Comparison of ENCODE assay signal across 23 mouse cellular contexts in the genomic region with DNA sequence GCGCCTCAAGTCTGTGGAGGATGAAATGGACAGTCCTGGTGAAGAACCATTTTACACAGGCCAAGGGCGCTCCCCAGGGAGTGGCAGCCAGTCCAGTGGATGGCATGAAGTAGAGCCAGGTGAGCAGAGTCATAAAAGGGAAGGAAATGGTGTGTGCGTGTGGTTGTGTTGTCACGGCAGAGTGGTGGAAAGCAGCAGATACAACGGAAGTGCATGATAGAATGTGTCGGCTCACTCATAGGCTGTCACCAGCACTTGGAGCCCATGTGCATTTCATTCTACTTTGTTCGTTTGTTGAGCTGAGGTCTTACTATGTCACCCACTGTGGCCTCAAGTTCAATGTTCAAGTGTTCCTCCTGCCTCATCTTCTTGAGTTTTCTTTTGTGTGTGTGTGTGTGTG.
DNase-seq lines count a peak whose midpoint lies in the region; ATAC-seq and TF ChIP-seq lines count a peak whose summit lies in the region.
"Had no signal": no experiment of that assay in that cellular context is flagged by ENCODE, and none has a peak within 500 bp of the region (broad histone marks: within the 10 kb centered on the region; RNA-seq: fewer than 3 reads in every experiment).

No protein-coding gene starts in this region.

- whole genome bisulfite sequencing in liver, embryonic 12.5 days (ENCODE audit: insufficient replicate concordance): 60% methylated on average over 7 of the region's 7 CpGs

- no peaks in the 10 kb centered on the region for H3K27me3 ChIP-seq in liver, embryonic 12.5 days (replicated peaks)
- H3K27me3 ChIP-seq: embryonic facial prominence, embryonic 13.5 days; forebrain, embryonic 15.5 days; intestine, embryonic 15.5 days; kidney, embryonic 15.5 days; limb, embryonic 12.5 days; liver, embryonic 13.5 days; midbrain, embryonic 12.5 days; neural tube, embryonic 13.5 days had no signal

- no peak for TF ChIP-seq CTCF in layer of hippocampus, adult 2 months (conservative IDR thresholded peaks at IDR 0.05)

- no peak overlapping the region for H3K27ac ChIP-seq in liver, embryonic 12.5 days
- no peak overlapping the region for H3K27ac ChIP-seq in layer of hippocampus, adult 2 months
- H3K27ac ChIP-seq: embryonic facial prominence, embryonic 13.5 days; hindbrain, embryonic 10.5 days; intestine, embryonic 15.5 days; kidney, embryonic 15.5 days; limb, embryonic 12.5 days; liver, embryonic 13.5 days; midbrain, embryonic 12.5 days; neural tube, embryonic 13.5 days had no signal

- H3K4me1 ChIP-seq in liver, embryonic 12.5 days: no peaks in the 10 kb centered on the region
- H3K4me1 ChIP-seq: embryonic facial prominence, embryonic 13.5 days; hindbrain, embryonic 10.5 days; intestine, embryonic 15.5 days; kidney, embryonic 15.5 days; liver, embryonic 13.5 days had no signal

- H3K36me3 ChIP-seq in liver, embryonic 12.5 days: no peaks in the 10 kb centered on the region
- H3K36me3 ChIP-seq: intestine, embryonic 15.5 days; liver, embryonic 13.5 days had no signal

- H3K9me3 ChIP-seq in liver, embryonic 12.5 days (replicated peaks): no peaks in the 10 kb centered on the region
- H3K9me3 ChIP-seq: embryonic facial prominence, embryonic 13.5 days; forebrain, embryonic 15.5 days; hindbrain, embryonic 10.5 days; intestine, embryonic 15.5 days; kidney, embryonic 15.5 days; limb, embryonic 12.5 days; liver, embryonic 13.5 days; midbrain, embryonic 12.5 days; neural tube, embryonic 13.5 days had no signal

- no peak overlapping the region for H3K4me3 ChIP-seq in liver, embryonic 12.5 days
- H3K4me3 ChIP-seq in layer of hippocampus, adult 2 months: no peak overlapping the region
- H3K4me3 ChIP-seq: embryonic facial prominence, embryonic 13.5 days; forebrain, embryonic 15.5 days; hindbrain, embryonic 10.5 days; intestine, embryonic 15.5 days; kidney, embryonic 15.5 days; limb, embryonic 12.5 days; liver, embryonic 13.5 days; midbrain, embryonic 12.5 days; neural tube, embryonic 13.5 days had no signal

- peak; percentile 86 for ATAC-seq in megakaryocyte, adult 5-6 weeks (ENCODE audit: poor library complexity, severe bottlenecking)
- ATAC-seq in liver, embryonic 12.5 days: no peak
- ATAC-seq: forebrain, embryonic 15.5 days; intestine, embryonic 15.5 days had no signal

- H3K4me2 ChIP-seq in liver, embryonic 12.5 days: no peak overlapping the region
- H3K4me2 ChIP-seq: embryonic facial prominence, embryonic 13.5 days; forebrain, embryonic 15.5 days; intestine, embryonic 15.5 days; kidney, embryonic 15.5 days; limb, embryonic 12.5 days; liver, embryonic 13.5 days; lung, embryonic 14.5 days; midbrain, embryonic 12.5 days; neural tube, embryonic 13.5 days had no signal

- H3K9ac ChIP-seq in liver, embryonic 12.5 days: no peak overlapping the region
- H3K9ac ChIP-seq: embryonic facial prominence, embryonic 13.5 days; forebrain, embryonic 15.5 days; intestine, embryonic 15.5 days; kidney, embryonic 15.5 days; limb, embryonic 12.5 days; liver, embryonic 13.5 days; lung, embryonic 14.5 days; midbrain, embryonic 12.5 days; neural tube, embryonic 13.5 days had no signal

- DNase-seq in spleen, postnatal 36 days (ENCODE audit: low spot score in 2 of 2): peak; percentile 6 to 20
- no peak for DNase-seq in spleen, adult 18-20 months
- peak; percentile 5 for DNase-seq in T-cell, adult 2 months (ENCODE audit: low spot score)
- peak; percentile 7 to 21 for DNase-seq in thymus, postnatal 36 days
- no peak for DNase-seq in layer of hippocampus, adult 2 months (ENCODE audit: low spot score in 2 of 2)
- DNase-seq: adrenal gland, postnatal 10 days; cerebellum, adult 9-10 months; gastrocnemius, postnatal 14 days; kidney, postnatal 4 days; liver, embryonic 13.5 days; lung, embryonic 14.5 days; lung, postnatal 4 days; right cerebral cortex, postnatal 14 days had no signal

Comparison
In these comparisons a context has a peak if more than half of its experiments do, and no peak if none do; other contexts are left out.
1. DNase-seq: peak in spleen, postnatal 36 days (2 of 2), T-cell, adult 2 months (single experiment) and thymus, postnatal 36 days (2 of 2); none in spleen, adult 18-20 months (0 of 2) and layer of hippocampus, adult 2 months (0 of 2).